Mouse (Mus musculus): Measurements from ENCODE around the gene Smim8. TPM values are rescaled to one million over a fixed set of nuclear protein-coding genes. Genes with fewer than 3 reads are reported as not detected.

Smim8 gene
- polyA plus RNA-seq (2012; ENCODE audit: low replicate concordance), result 4.4 and 15.0 TPM in 2 replicates

GRCm38 (mm10) chr4:34777677-34778527 is at the start of gene Smim8:
Gene Smim8, minus strand, starts transcription at chr4:34778423.

GRCm38 (mm10) chr4:34756163-34756562 is 22.1 kb downstream of the Smim8 start, which contains the start of gene Gm136:
Gene Gm136, minus strand, starts transcription at chr4:34756263.

GRCm38 (mm10) chr4:34729851-34730341 is 48.3 kb downstream of the Smim8 start, which contains the start of gene Cfap206:
Gene Cfap206, minus strand, starts transcription at chr4:34730206.

Other genes starting within 250 kb of the Smim8 start
- 45.9 and 78.7 TPM in 2 replicates for gene Akirin2, start 227.5 kb downstream of the Smim8 start, polyA plus RNA-seq (2012; ENCODE audit: low replicate concordance)
- 1.7 and 5.1 TPM in 2 replicates for gene Orc3, start 163.5 kb downstream of the Smim8 start, polyA plus RNA-seq (2012; ENCODE audit: low replicate concordance)
- 1.6 and 2.4 TPM in 2 replicates for gene Rars2, start 163.5 kb downstream of the Smim8 start, polyA plus RNA-seq (2012; ENCODE audit: low replicate concordance)
- 1.2 and 2.0 TPM in 2 replicates for gene Slc35a1, start 91.0 kb downstream of the Smim8 start, polyA plus RNA-seq (2012; ENCODE audit: low replicate concordance)
- gene Cfap206, start 48.2 kb downstream of the Smim8 start, polyA plus RNA-seq (2012; ENCODE audit: low replicate concordance), result not detected in 2 replicates
- not detected in 2 replicates for gene Gm136, start 22.2 kb downstream of the Smim8 start, polyA plus RNA-seq (2012; ENCODE audit: low replicate concordance)
- gene Zfp292, start 104.5 kb upstream of the Smim8 start, polyA plus RNA-seq (2012; ENCODE audit: low replicate concordance), result 2.8 and 4.2 TPM in 2 replicates
- not detected in 2 replicates for gene Cga, start 115.4 kb upstream of the Smim8 start, polyA plus RNA-seq (2012; ENCODE audit: low replicate concordance)